Mouse (Mus musculus): Measurements from ENCODE around the gene Olfr1385. TPM values are rescaled to one million over a fixed set of nuclear protein-coding genes. Genes with fewer than 3 reads are reported as not detected.
"Not testable (repeated sequence)": the region's sequence is repeated elsewhere in the genome, so short reads cannot be mapped to it uniquely, and the experiment has no call there.

Gene Olfr1385
- total RNA-seq (2021): not detected
- long read RNA-seq, experiment 1: 0 reads
- long read RNA-seq, experiment 2: 0 reads

DNA sequence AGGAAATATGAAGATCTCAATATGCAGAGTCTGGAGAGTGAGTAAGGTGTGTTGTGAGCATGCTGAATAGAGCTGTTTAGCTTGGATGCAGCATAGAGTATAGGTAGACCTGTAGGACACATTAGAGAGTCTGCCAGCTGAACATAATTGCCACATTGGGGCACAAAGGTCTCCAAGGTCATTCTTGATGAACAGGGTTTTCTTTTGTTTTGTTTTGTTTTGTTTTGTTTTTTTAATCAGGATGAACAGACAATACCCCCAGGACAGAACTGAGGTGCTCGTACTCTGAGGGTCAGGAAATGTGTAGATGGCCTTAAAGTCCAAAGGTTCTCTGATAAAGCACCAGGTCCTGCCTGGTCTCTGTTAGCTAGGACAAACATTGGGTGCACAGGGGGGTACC, at the start of gene Olfr1385:
TSS of gene Olfr1385 (plus strand) at position 301 of the 400 bp plus-strand sequence.
- DNase-seq: not testable (repeated sequence)

DNA sequence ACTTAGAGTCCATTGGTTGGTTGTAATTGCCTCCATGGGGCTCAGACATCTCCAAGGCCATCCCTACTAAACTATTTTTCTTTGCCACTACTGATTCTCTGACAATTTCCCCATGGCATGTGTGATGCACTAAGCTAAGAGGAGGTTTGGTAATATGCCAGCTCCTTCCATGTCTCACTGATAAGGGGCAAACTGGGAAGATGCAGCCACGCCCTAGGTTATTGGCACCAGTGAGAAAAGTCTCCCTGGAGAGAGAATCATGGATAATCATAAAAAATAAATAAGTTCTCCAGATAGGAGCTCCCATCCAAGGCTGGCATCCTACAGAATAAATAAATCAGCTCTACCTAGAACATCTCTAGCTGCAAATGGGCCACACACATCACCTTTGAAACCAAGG, 33.8 kb upstream of the Olfr1385 start, which contains the start of gene Olfr1387:
TSS of gene Olfr1387 (plus strand) at position 301 of the 400 bp plus-strand sequence.
- DNase-seq: no peak

DNA sequence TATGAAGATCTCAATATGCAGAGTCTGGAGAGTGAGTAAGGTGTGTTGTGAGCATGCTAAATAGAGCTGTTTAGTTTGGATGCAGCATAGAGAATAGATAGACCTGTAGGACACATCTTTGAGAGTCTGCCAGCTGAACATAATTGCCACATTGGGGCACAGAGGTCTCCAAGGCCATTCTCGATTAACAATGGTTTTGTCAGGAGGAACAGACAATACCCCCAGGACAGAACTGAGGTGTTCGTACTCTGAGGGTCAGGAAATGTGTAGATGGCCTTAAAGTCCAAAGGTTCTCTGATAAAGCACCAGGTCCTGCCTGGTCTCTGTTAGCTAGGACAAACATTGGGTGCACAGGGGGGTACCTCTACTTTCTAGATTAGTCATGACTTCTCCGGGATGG, 24.1 kb upstream of the Olfr1385 start, which contains the start of gene Olfr1386:
TSS of gene Olfr1386 (plus strand) at position 301 of the 400 bp plus-strand sequence.
- DNase-seq: not testable (repeated sequence)

DNA sequence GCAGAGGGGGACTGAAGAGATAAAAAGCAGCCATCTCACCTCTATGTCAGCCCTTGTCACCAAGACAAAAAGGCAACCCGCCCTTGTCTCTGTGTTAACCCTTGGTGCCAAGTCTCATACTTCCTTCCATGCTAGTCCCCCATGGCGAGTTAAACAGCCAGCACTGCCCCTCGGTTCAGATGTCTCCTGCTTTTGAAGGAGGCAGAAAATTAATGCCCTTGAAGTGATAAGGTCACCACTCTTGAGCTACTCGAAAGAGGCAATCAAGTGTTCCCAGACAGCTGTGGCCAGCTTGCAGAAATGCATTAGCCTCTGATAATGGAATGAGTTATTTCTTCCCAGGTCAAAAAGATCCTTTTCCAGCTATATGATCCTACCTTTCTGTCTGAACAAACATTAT, 2.9 kb upstream of the Olfr1385 start:
- no peak for DNase-seq

DNA sequence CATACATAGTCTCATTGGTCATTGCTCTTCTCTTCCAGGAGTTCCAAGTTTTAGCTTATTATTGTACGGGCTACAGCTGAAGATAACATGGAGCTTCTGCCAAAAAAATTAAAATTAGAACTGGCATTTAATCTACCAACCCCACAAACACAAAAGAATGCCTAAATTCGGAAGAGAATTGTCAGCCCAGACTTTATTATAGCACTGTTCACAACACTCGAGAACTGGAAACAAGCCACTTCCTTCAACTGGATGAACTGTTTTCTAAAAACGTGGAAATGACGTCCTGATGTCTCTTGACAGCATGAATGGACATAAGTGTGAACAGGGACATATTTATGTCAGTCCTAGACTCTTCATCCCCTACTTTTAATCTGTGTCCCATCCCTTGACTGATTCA, 29.2 kb downstream of the Olfr1385 start:
- no peak for DNase-seq

DNA sequence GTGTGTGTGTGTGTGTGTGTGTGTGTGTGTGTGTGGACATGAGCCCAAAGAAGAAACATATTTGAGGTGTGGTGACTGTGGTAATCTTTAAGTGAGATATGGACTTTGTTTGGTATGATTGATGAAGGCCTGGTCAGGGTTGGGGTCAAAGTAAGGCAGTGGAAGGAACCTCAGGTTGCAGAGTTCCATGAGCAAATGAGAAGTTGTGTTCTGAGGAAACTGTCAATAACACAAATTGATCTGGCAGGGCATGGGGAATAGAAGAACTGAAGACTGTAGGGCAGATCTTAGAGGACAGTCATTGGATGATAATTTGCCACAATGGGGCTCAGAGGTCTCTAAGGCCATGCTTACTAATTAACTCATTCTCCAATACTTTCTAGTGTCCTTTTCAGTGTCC, 30.5 kb downstream of the Olfr1385 start, which contains the start of gene Olfr1383:
TSS of gene Olfr1383 (plus strand) at position 301 of the 400 bp plus-strand sequence.
- DNase-seq: no peak

DNA sequence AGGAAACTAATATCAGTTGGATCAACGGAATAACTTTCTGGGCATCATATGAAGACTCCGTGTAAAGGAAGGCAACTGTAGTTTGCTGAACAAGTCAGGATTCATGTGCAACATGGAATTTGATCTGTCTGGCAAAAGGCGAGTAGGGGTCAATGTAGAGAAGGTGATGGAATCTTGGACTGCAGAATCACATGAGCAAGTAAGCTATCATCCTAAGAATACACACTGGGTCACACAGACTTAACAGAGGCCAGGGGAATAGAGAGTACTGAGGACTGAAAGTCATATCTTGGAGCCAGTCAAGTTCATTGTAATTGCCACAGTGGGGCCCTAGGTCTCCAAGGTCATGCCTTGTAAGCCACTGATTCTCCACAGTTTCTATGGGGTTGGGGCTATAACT, 39.1 kb downstream of the Olfr1385 start, which contains the start of gene Olfr1382:
TSS of gene Olfr1382 (plus strand) at position 301 of the 400 bp plus-strand sequence.
- DNase-seq: no peak

DNA sequence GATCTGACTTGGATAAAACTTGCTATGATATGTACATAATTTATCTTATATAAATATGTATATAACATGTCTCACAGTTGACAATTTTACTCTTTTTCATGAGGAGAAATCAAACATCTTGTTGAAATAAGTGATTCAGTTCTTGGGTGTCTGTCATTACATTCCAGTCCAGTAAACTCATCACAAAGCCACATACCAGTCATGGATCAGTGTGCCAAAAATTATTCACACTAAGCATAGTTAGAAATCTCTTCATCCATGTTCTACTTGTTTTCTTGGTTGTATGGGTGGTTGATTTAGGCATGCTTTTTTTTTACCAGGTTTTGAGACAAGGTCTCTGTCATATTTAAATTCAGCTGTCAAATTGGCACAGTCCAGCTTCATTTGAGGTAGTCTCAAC, 43.9 kb downstream of the Olfr1385 start:
- no peak for DNase-seq

DNA sequence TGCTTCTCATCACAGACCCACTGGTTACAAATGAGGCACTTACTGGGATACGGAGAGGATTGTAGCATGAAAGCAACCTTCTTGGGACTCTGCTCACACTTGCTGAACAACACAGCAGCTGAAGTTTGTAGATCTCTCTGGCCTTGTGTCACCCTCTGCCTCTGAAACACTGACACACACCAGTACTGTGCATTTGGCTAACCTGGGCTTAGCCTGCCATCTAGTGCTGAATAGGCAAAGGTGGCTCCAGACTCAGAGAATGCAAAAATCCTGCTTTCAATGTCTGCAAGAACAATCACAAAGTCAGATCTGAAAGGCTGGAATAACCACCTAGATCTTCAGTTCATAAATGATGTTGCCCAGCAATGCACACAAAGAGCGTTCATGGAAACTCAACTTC, 47.8 kb downstream of the Olfr1385 start:
- not testable (repeated sequence) for DNase-seq

DNA sequence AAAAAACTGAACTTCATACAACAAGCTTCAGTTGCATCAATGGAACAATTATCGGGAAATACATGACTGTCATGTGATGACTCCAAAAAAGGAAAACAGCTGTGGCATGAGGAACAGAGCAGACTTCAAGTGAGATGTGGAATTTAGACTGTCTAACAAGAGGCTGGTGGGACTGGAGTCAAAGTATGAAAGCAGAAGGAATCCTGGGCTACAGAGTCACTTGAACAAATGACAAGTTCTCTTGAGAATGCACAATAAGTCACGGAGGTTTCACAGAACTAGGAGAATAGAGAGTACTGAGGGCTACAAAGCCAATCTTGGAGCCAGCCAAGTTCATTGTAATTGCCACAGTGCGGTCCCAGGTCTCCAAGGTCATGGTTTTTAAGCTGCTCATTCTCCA, 54.3 kb downstream of the Olfr1385 start, which contains the start of gene Olfr1381:
TSS of gene Olfr1381 (plus strand) at position 301 of the 400 bp plus-strand sequence.
- not testable (repeated sequence) for DNase-seq

Other genes with a start within 250 kb of the Olfr1385 start
- 10 to 100 TPM; 42.7 to 60.3 TPM for gene Mgat1, start 244.9 kb upstream of the Olfr1385 start, total RNA-seq (2021)
- under 1 TPM; 0.18 to 0.33 TPM for gene Olfr1393, start 210.8 kb upstream of the Olfr1385 start, total RNA-seq (2021)
- gene Olfr1392, start 203.8 kb upstream of the Olfr1385 start, total RNA-seq (2021): not detected
- gene Olfr10, start 184.3 kb upstream of the Olfr1385 start, total RNA-seq (2021): not detected
- not detected for gene Olfr1391, start 166.3 kb upstream of the Olfr1385 start, total RNA-seq (2021)
- not detected for gene Olfr1390, start 153.9 kb upstream of the Olfr1385 start, total RNA-seq (2021)
- not detected for gene Olfr1389, start 66.0 kb upstream of the Olfr1385 start, total RNA-seq (2021)
- gene Olfr1388, start 52.4 kb upstream of the Olfr1385 start, total RNA-seq (2021): under 1 TPM; 0.11 to 0.12 TPM
- not detected for gene Olfr1387, start 33.7 kb upstream of the Olfr1385 start, total RNA-seq (2021)
- not detected for gene Olfr1386, start 24.0 kb upstream of the Olfr1385 start, total RNA-seq (2021)
- not detected for gene Olfr1384, start 17.7 kb downstream of the Olfr1385 start, total RNA-seq (2021)
- not detected for gene Olfr1383, start 30.6 kb downstream of the Olfr1385 start, total RNA-seq (2021)
- not detected for gene Olfr1382, start 39.2 kb downstream of the Olfr1385 start, total RNA-seq (2021)
- gene Olfr1381, start 54.4 kb downstream of the Olfr1385 start, total RNA-seq (2021): not detected
- not detected for gene Olfr1380, start 67.8 kb downstream of the Olfr1385 start, total RNA-seq (2021)
- 1 to 10 TPM; 4.2 to 5.8 TPM for gene Flt4, start 120.2 kb downstream of the Olfr1385 start, total RNA-seq (2021)
- gene Scgb3a1, start 174.5 kb downstream of the Olfr1385 start, total RNA-seq (2021): not detected
- 10 to 100 TPM; 31.8 to 38.6 TPM for gene Cnot6, start 223.7 kb downstream of the Olfr1385 start, total RNA-seq (2021)